Mouse (Mus musculus) ES-Bruce4 (cell line): ENCODE results near the gene Plcl1.

Experiments
- EP300 ChIP-seq: IDR thresholded peaks from 2 replicates; pipeline ENCODE4 v1.6.1; 2011; ENCODE audit warnings: low read depth, low read length; ENCODE audit not compliant: insufficient read depth
- POLR2A ChIP-seq: IDR thresholded peaks from one replicate; pipeline ENCODE4 v1.8.1; 2011; ENCODE audit warnings: low read length; ENCODE audit not compliant: insufficient read depth

- TF ChIP-seq EP300 = no peak
- no peak for TF ChIP-seq POLR2A
Observed at GRCm38 (mm10) chr1:55748516-55748915, 342.8 kb downstream of the Plcl1 start.
